Mouse (Mus musculus): Measurements from ENCODE around the gene Lrrc25. TPM values are rescaled to one million over a fixed set of nuclear protein-coding genes. Genes with fewer than 3 reads are reported as not detected.
A peak's percentile ranks its signal among the peaks of the same experiment; 100 is the strongest.

Gene Lrrc25
- polyA plus RNA-seq, 1 experiment = not detected

GRCm38 (mm10) chr8:70606780-70607602 is 9.0 kb upstream of the Lrrc25 start:
- no peaks in the 10 kb centered on the region for H3K36me3 ChIP-seq (ENCODE audit: control insufficient read depth, insufficient read depth)
- no peaks in the 10 kb centered on the region for H3K27me3 ChIP-seq (ENCODE audit: control insufficient read depth, insufficient read depth, insufficient read length)
- no peak overlapping the region for H3ac ChIP-seq (ENCODE audit: control insufficient read depth, insufficient read length)
- no peak for TF ChIP-seq MYOG (IDR thresholded peaks at IDR 0.05; ENCODE audit: control insufficient read depth in 1 of 3, insufficient read depth in 1 of 3, insufficient read length in 2 of 3, low read depth in 2 of 3)
- TF ChIP-seq E2F4 (IDR thresholded peaks at IDR 0.05; ENCODE audit: insufficient read depth) = no peak
- TF ChIP-seq CEBPB (IDR thresholded peaks at IDR 0.05; ENCODE audit: insufficient read depth, poor library complexity, severe bottlenecking) = no peak
- no peak for TF ChIP-seq TCF12 (IDR thresholded peaks at IDR 0.05; ENCODE audit: insufficient read depth, poor library complexity, severe bottlenecking)
- TF ChIP-seq REST (IDR thresholded peaks at IDR 0.05; ENCODE audit: insufficient read depth, insufficient read length) = no peak
- no peak for TF ChIP-seq MAX (IDR thresholded peaks at IDR 0.05; ENCODE audit: low read depth)
- TF ChIP-seq MYOD1 (IDR thresholded peaks at IDR 0.05; ENCODE audit: control insufficient read depth in 1 of 3, insufficient read length in 2 of 3, low read depth in 2 of 3) = no peak
- TF ChIP-seq TCF3 (IDR thresholded peaks at IDR 0.05; ENCODE audit: insufficient read length, low read depth) = no peak
- H3K4me2 ChIP-seq (ENCODE audit: low read depth) = peak overlapping the region; percentile 96
- H3K4me3 ChIP-seq = peak overlapping the region; percentile 37
- H3K79me2 ChIP-seq (ENCODE audit: control insufficient read depth, insufficient read depth) = peaks cover 6% of the 10 kb centered on the region

GRCm38 (mm10) chr8:70607603-70607897 is 8.4 kb upstream of the Lrrc25 start:
- peak overlapping the region; percentile 61 for H3ac ChIP-seq (ENCODE audit: control insufficient read depth, insufficient read length)
- no peaks in the 10 kb centered on the region for H3K27me3 ChIP-seq (ENCODE audit: control insufficient read depth, insufficient read depth, insufficient read length)
- H3K4me2 ChIP-seq (ENCODE audit: low read depth) = peak overlapping the region; percentile 96
- peak; percentile 28 for TF ChIP-seq USF1 (IDR thresholded peaks at IDR 0.05; ENCODE audit: low read depth)
- no peak for TF ChIP-seq POLR2AphosphoS2 (IDR thresholded peaks at IDR 0.05; ENCODE audit: insufficient read length, low read depth)
- peak overlapping the region; percentile 37 for H3K4me3 ChIP-seq
- H3K36me3 ChIP-seq (ENCODE audit: control insufficient read depth, insufficient read depth) = no peaks in the 10 kb centered on the region
- peaks cover 6% of the 10 kb centered on the region for H3K79me2 ChIP-seq (ENCODE audit: control insufficient read depth, insufficient read depth)

- peaks cover 6% of the 10 kb centered on the region for H3K79me2 ChIP-seq (ENCODE audit: control insufficient read depth, insufficient read depth)
- no peaks in the 10 kb centered on the region for H3K36me3 ChIP-seq (ENCODE audit: control insufficient read depth, insufficient read depth)
- TF ChIP-seq E2F4 (IDR thresholded peaks at IDR 0.05; ENCODE audit: insufficient read depth) (no peak), CEBPB (IDR thresholded peaks at IDR 0.05; ENCODE audit: insufficient read depth, poor library complexity, severe bottlenecking) (no peak), POLR2AphosphoS2 (IDR thresholded peaks at IDR 0.05; ENCODE audit: insufficient read length, low read depth) (peak; percentile 48), USF1 (IDR thresholded peaks at IDR 0.05; ENCODE audit: low read depth) (no peak), MYOG (IDR thresholded peaks at IDR 0.05; ENCODE audit: control insufficient read depth in 1 of 3, insufficient read depth in 1 of 3, insufficient read length in 2 of 3, low read depth in 2 of 3) (peak in 2 of 3 experiments; percentile 70 to 72), MYOD1 (IDR thresholded peaks at IDR 0.05; ENCODE audit: control insufficient read depth in 1 of 3, insufficient read length in 2 of 3, low read depth in 2 of 3) (peak in 2 of 3 experiments; percentile 64 to 87), POLR2A (IDR thresholded peaks at IDR 0.05; ENCODE audit: insufficient read length, low read depth) (peak; percentile 63), REST (IDR thresholded peaks at IDR 0.05; ENCODE audit: insufficient read depth, insufficient read length) (no peak)
- peak overlapping the region; percentile 96 for H3K4me2 ChIP-seq (ENCODE audit: low read depth)
- peak overlapping the region; percentile 61 for H3ac ChIP-seq (ENCODE audit: control insufficient read depth, insufficient read length)
- H3K4me3 ChIP-seq = peak overlapping the region; percentile 37
- H3K27me3 ChIP-seq (ENCODE audit: control insufficient read depth, insufficient read depth, insufficient read length) = no peaks in the 10 kb centered on the region
Measured at GRCm38 (mm10) chr8:70607898-70608748, 7.8 kb upstream of the Lrrc25 start.

- peak within 1 kb of the TSS; percentile 61 for H3ac ChIP-seq (ENCODE audit: control insufficient read depth, insufficient read length)
- H3K79me2 ChIP-seq (ENCODE audit: control insufficient read depth, insufficient read depth) = peaks cover 6% of the 10 kb centered on the region
- H3K27me3 ChIP-seq (ENCODE audit: control insufficient read depth, insufficient read depth, insufficient read length) = no peaks in the 10 kb centered on the region
- peak within 1 kb of the TSS; percentile 96 for H3K4me2 ChIP-seq (ENCODE audit: low read depth)
- no peaks in the 10 kb centered on the region for H3K36me3 ChIP-seq (ENCODE audit: control insufficient read depth, insufficient read depth)
- TF ChIP-seq USF1 (IDR thresholded peaks at IDR 0.05; ENCODE audit: low read depth) = no peak
- TF ChIP-seq POLR2A (IDR thresholded peaks at IDR 0.05; ENCODE audit: insufficient read length, low read depth) = no peak
- no peak for TF ChIP-seq E2F4 (IDR thresholded peaks at IDR 0.05; ENCODE audit: insufficient read depth)
- no peak for TF ChIP-seq MAX (IDR thresholded peaks at IDR 0.05; ENCODE audit: low read depth)
- TF ChIP-seq MYOD1 (IDR thresholded peaks at IDR 0.05; ENCODE audit: control insufficient read depth in 1 of 3, insufficient read length in 2 of 3, low read depth in 2 of 3) = no peak
- no peak for TF ChIP-seq TCF3 (IDR thresholded peaks at IDR 0.05; ENCODE audit: insufficient read length, low read depth)
- TF ChIP-seq TCF12 (IDR thresholded peaks at IDR 0.05; ENCODE audit: insufficient read depth, poor library complexity, severe bottlenecking) = no peak
- no peak for TF ChIP-seq POLR2AphosphoS2 (IDR thresholded peaks at IDR 0.05; ENCODE audit: insufficient read length, low read depth)
- TF ChIP-seq CEBPB (IDR thresholded peaks at IDR 0.05; ENCODE audit: insufficient read depth, poor library complexity, severe bottlenecking) = no peak
- no peak for TF ChIP-seq SRF (IDR thresholded peaks at IDR 0.05; ENCODE audit: control insufficient read depth, insufficient read length, low read depth)
- no peak for TF ChIP-seq REST (IDR thresholded peaks at IDR 0.05; ENCODE audit: insufficient read depth, insufficient read length)
- no peak for TF ChIP-seq MYOG (IDR thresholded peaks at IDR 0.05; ENCODE audit: control insufficient read depth in 1 of 3, insufficient read depth in 1 of 3, insufficient read length in 2 of 3, low read depth in 2 of 3)
- H3K4me3 ChIP-seq = peak within 1 kb of the TSS; percentile 37
Measured at GRCm38 (mm10) chr8:70608749-70609367, 7.1 kb upstream of the Lrrc25 start, which contains the start of gene Ssbp4. Ssbp4 (minus strand) TSS chr8:70608872.

All from myocyte (in vitro differentiated cells).